Mouse (Mus musculus): Measurements from ENCODE around the gene Sec16a.
"Not testable (repeated sequence)": the region's sequence is repeated elsewhere in the genome, so short reads cannot be mapped to it uniquely, and the experiment has no call there.

Sec16a gene

DNA sequence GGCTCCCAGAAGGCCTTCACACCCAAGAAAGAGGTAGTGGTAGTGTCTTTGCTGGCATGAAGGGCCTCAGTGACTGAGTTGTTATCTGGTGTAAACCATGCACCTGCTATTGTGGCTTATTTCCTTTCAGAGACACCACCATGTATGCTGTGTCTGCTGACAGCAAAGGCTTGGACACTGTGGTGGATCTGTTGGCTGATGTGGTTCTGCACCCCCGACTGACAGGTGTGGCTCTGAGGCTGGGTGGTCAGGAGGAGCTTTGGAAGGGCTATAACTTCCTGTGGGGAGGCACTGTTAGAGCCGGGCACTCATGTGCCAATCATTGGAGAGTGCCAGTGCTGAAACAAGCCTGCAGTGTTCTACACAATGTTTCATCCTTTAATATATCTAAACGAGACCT is 54.1 kb downstream of the Sec16a start:
- no peak for DNase-seq (ENCODE audit: low read depth, low spot score)

DNA sequence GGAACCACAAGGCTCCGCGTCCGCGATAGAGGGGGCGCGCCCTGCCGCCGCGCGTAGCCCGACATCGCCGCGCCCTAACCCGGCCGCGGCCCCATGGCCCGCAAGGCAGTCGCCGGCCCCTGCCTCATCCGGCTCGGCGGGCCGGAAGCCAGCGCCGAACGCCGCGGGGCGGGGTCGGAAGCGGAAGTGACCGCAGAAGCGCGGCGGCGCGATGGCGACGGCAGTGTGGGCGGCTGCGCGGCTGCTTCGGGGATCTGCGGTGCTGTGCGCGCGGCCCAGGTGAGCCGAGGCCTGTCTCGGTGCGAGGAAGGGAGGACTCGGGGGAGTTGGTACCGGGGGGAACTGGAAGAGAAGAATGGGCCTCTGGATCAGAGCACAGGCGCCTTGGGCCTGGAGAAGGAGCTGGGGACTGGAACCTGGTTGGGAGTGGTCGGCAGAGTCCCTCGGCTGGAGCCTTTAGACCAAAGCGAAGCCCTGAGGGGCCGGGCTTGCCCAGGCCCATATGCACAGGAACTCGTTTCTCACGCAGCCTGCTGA is 55.8 kb downstream of the Sec16a start, which contains the start of the genes Entr1 and Pmpca:
Entr1 (minus strand) TSS at position 163 of the 537 bp plus-strand sequence.
Pmpca (plus strand) TSS at position 186 of the 537 bp plus-strand sequence.
- peak; percentile 58 for DNase-seq (ENCODE audit: low read depth, low spot score)

GRCm38 (mm10) chr2:26388682-26389153 is 56.3 kb downstream of the Sec16a start:
- DNase-seq (ENCODE audit: low read depth, low spot score), result no peak

- no peak for DNase-seq (ENCODE audit: low read depth, low spot score)
Measured at GRCm38 (mm10) chr2:26387713-26388112, 57.3 kb downstream of the Sec16a start.

- DNase-seq (ENCODE audit: low read depth, low spot score), result not testable (repeated sequence)
Measured at GRCm38 (mm10) chr2:26380871-26381270, 64.1 kb downstream of the Sec16a start.

DNA sequence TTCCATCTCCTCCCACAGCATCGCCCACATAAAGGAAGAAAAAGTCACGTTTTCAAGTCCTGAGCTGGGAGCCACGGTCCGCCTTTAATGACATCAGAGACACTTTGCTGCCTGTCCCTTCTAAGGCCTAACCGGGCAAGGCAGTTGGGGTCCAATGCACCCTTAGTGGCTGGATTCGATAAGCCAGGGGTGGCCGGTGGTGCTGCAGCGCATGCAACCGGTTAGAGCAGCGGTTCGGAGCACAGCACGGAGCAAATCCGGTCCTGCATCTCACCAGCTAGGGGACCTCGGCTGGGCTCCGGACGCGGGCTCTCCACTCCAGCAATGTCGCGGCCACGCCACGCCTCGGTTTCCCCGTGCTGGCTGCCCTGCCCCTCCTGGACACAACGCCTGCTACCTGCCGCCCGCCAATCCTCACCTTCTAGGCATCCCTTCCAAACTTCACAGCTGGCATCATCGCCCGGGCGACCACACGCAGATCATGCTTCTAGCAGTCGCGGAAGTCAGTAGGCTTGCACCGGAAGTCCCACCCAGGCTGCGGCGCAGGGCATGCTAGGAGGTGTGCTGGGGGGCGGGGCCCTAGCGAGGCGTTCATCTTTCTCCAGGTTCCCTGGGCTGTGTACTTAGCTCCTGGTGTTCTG is 64.8 kb downstream of the Sec16a start, which contains the start of gene Snapc4:
Snapc4 (minus strand) TSS at position 523 of the 641 bp plus-strand sequence.
- peak; percentile 80 for DNase-seq (ENCODE audit: low read depth, low spot score)

GRCm38 (mm10) chr2:26372396-26372795 is 72.6 kb downstream of the Sec16a start:
- no peak for DNase-seq (ENCODE audit: low read depth, low spot score)

GRCm38 (mm10) chr2:26368572-26368971 is 76.4 kb downstream of the Sec16a start:
- DNase-seq (ENCODE audit: low read depth, low spot score), result no peak

DNA sequence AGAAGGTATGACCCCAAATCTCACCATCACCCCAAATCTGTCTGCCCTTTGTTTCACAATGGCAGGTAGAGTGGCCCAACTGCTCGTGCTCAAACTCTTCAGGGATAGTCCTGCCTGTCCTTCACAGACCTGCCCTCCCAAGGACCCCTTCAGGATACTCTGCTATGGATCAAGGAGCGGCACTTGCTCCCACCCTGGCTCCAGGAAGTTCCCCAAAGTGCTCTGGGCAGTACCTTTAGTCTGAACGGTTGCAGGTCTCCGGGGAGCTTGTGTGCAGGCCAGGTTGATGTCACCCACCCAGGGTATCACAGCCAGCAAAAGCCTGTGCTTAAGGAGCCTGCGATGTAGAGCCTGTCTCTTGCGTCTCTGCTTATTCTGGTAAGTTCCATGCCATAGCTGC is 77.1 kb downstream of the Sec16a start:
- no peak for DNase-seq (ENCODE audit: low read depth, low spot score)

- no peak for DNase-seq (ENCODE audit: low read depth, low spot score)
Measured at GRCm38 (mm10) chr2:26364738-26365465, 80.1 kb downstream of the Sec16a start.

GRCm38 (mm10) chr2:26363481-26363880 is 81.5 kb downstream of the Sec16a start:
- no peak for DNase-seq (ENCODE audit: low read depth, low spot score)

DNA sequence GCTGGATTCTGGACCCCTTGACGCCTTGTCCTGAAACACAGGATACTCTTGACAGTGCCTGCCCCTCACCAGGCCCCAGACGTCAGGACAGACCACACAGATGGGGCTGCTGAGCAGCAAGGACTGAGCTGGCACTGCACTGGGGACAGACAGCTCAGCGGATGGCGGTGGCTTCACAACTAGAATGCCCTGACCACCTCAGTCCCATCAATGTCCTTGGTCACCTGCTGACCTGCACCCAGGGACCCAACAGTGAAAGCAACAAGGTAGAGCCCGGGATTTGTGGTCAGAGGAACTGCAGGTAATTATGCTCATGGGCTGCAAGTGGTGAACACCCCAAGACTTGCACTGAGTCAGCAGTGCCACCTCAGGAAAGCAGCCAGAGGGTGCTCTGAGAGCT is 82.0 kb downstream of the Sec16a start:
- DNase-seq (ENCODE audit: low read depth, low spot score), result no peak

- DNase-seq (ENCODE audit: low read depth, low spot score), result no peak
Measured at GRCm38 (mm10) chr2:26360772-26361171, 84.2 kb downstream of the Sec16a start, which contains the start of gene Card9. Gene Card9 (minus strand): TSS chr2:26360918.

DNA sequence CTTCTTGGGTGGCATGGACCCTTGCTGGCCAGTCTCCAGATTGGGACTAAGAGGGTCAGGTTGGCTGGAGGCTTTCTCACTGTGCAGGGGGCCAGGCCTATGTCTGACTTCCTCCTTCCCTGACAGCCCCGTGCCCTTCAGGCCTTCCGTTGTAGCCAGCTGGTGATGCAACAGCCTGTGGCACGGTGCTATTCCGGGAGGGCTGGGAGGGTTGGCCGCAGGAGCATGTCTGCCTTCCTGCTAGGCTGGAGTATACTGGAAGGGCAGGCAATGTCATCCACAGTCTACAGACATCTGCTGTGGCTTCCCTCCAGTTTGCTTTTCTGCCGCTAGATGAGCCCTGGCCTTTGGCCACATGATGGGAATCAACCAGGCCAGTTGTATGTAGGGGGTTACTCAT is 85.0 kb downstream of the Sec16a start:
- DNase-seq (ENCODE audit: low read depth, low spot score), result no peak

All from telencephalon, adult 2 months (tissue).